In genomic region chr14:118776372-118776771, GRCm38 (mm10) we compare ENCODE assay signal across 22 mouse cellular contexts. TPM values are rescaled to one million over a fixed set of nuclear protein-coding genes. Genes with fewer than 3 reads are reported as not detected.
DNase-seq lines count a peak whose midpoint lies in the region; ATAC-seq lines count a peak whose summit lies in the region.
"Had no signal": no experiment of that assay in that cellular context is flagged by ENCODE, and none has a peak within 500 bp of the region (broad histone marks: within the 10 kb centered on the region; RNA-seq: fewer than 3 reads in every experiment).

No protein-coding gene starts in this region.

- H3K4me3 ChIP-seq in heart, embryonic 12.5 days = no peak overlapping the region
- no peak overlapping the region for H3K4me3 ChIP-seq in midbrain, embryonic 13.5 days (replicated peaks)
- H3K4me3 ChIP-seq in midbrain, embryonic 10.5 days = no peak overlapping the region
- H3K4me3 ChIP-seq: forebrain, embryonic 13.5 days; heart, adult 2 months; neural tube, embryonic 13.5 days had no signal

- H3K4me2 ChIP-seq in heart, embryonic 12.5 days = no peak overlapping the region
- no peak overlapping the region for H3K4me2 ChIP-seq in midbrain, embryonic 13.5 days (replicated peaks)
- H3K4me2 ChIP-seq: forebrain, embryonic 13.5 days; lung, embryonic 14.5 days; neural tube, embryonic 13.5 days had no signal

- DNase-seq in heart, adult 8-10 months (ENCODE audit: low spot score) = no peak
- peak; percentile 3 for DNase-seq in kidney, postnatal 10 days
- no peak for DNase-seq in kidney, adult 18-20 months
- DNase-seq in midbrain, embryonic 10.5 days (ENCODE audit: low spot score) = no peak
- no peak for DNase-seq in adrenal gland, adult 8-10 months
- DNase-seq: adrenal gland, postnatal 36 days; B cell, adult 2 months; cerebellum, adult 18-20 months; cerebellum, postnatal 10 days; gastrocnemius, postnatal 14 days; heart, adult 2 months; heart, postnatal 14 days; kidney, adult 9 months; lung, embryonic 14.5 days; lung, postnatal 14 days; thymus, postnatal 4 days had no signal

- no peak overlapping the region for H3K9ac ChIP-seq in heart, embryonic 12.5 days
- H3K9ac ChIP-seq in midbrain, embryonic 13.5 days (replicated peaks) = no peak overlapping the region
- H3K9ac ChIP-seq: forebrain, embryonic 13.5 days; lung, embryonic 14.5 days; neural tube, embryonic 13.5 days had no signal

- H3K4me1 ChIP-seq in heart, embryonic 12.5 days (replicated peaks) = no peaks in the 10 kb centered on the region
- H3K4me1 ChIP-seq in midbrain, embryonic 13.5 days (replicated peaks) = no peaks in the 10 kb centered on the region
- H3K4me1 ChIP-seq in midbrain, embryonic 10.5 days = no peaks in the 10 kb centered on the region
- H3K4me1 ChIP-seq: forebrain, embryonic 13.5 days; neural tube, embryonic 13.5 days had no signal

- H3K27ac ChIP-seq in heart, embryonic 12.5 days (ENCODE audit: poor library complexity, severe bottlenecking) = no peak overlapping the region
- no peak overlapping the region for H3K27ac ChIP-seq in midbrain, embryonic 13.5 days
- H3K27ac ChIP-seq in midbrain, embryonic 10.5 days (replicated peaks) = no peak overlapping the region
- H3K27ac ChIP-seq: forebrain, embryonic 13.5 days; heart, adult 2 months; neural tube, embryonic 13.5 days had no signal

- WGBS in heart, embryonic 12.5 days = 74% methylated on average over 2 of the region's 2 CpGs
- 87% methylated on average over 2 of the region's 2 CpGs for WGBS in midbrain, embryonic 13.5 days
- 90% methylated on average over 2 of the region's 2 CpGs for WGBS in midbrain, embryonic 10.5 days

- 0 out of 2 replicates have a peak, but pooled peaks cover 3% of the 10 kb centered on the region for H3K27me3 ChIP-seq in heart, embryonic 12.5 days (replicated peaks)
- no peaks in the 10 kb centered on the region for H3K27me3 ChIP-seq in midbrain, embryonic 13.5 days
- H3K27me3 ChIP-seq in midbrain, embryonic 10.5 days (ENCODE audit: low read depth, poor library complexity, severe bottlenecking) = no peaks in the 10 kb centered on the region
- H3K27me3 ChIP-seq: neural tube, embryonic 13.5 days had no signal

- peak; percentile 22; the same call in 1 of the 2 replicates for ATAC-seq in heart, embryonic 12.5 days (ENCODE audit: insufficient number of reproducible peaks, low FRiP score)
- ATAC-seq in midbrain, embryonic 13.5 days = peak; percentile 34; the same call in 1 of the 2 replicates
- ATAC-seq: forebrain, embryonic 13.5 days; intestine, embryonic 16.5 days had no signal

- H3K9me3 ChIP-seq in heart, embryonic 12.5 days (replicated peaks) = no peaks in the 10 kb centered on the region
- H3K9me3 ChIP-seq in midbrain, embryonic 13.5 days = no peaks in the 10 kb centered on the region
- H3K9me3 ChIP-seq in midbrain, embryonic 10.5 days (replicated peaks) = no peaks in the 10 kb centered on the region
- H3K9me3 ChIP-seq: forebrain, embryonic 13.5 days; neural tube, embryonic 13.5 days had no signal

- no peaks in the 10 kb centered on the region for H3K36me3 ChIP-seq in heart, embryonic 12.5 days
- no peaks in the 10 kb centered on the region for H3K36me3 ChIP-seq in midbrain, embryonic 13.5 days
- H3K36me3 ChIP-seq in midbrain, embryonic 10.5 days = no peaks in the 10 kb centered on the region
- H3K36me3 ChIP-seq: neural tube, embryonic 13.5 days had no signal

RNA-seq across cellular contexts. Expression of gene Cldn10, which starts 11.3 kb away (rescaled TPM):
- 0.32 and 0.48 TPM in 2 replicates for polyA plus RNA-seq in heart, embryonic 12.5 days (2016; fragmentation: Nextera tagmentation; extraction: Ambion mirVana)
- total RNA-seq in heart, adult 8-10 months (2022) = under 1 TPM in 2 of 4 experiments, not detected in 2; 0.16 to 0.23 TPM
- polyA plus RNA-seq in midbrain, embryonic 13.5 days (2015; fragmentation: Nextera tagmentation; extraction: Ambion mirVana) = 0.99 and 1.0 TPM in 2 replicates
- 0.99 and 1.4 TPM in 2 replicates for polyA plus RNA-seq in midbrain, embryonic 10.5 days (2016; fragmentation: Nextera tagmentation; extraction: Ambion mirVana)
- 1 to 10 TPM in 1 of 4 experiments, under 1 TPM in 3; 0.67 to 2.2 (median 0.89) TPM for total RNA-seq in adrenal gland, adult 8-10 months (2022)
- total RNA-seq: gastrocnemius, postnatal 14 days had no signal
- polyA plus RNA-seq: liver, adult 2 months had no signal
